Mouse (Mus musculus) heart, adult 2 months (tissue): ENCODE results near the gene Gsg1l.

Source experiments
- CTCF ChIP-seq: fragments of 200-600 bp; IDR thresholded peaks from 2 replicates; pipeline ENCODE4 v1.8.1; 2022; ENCODE audit warnings: antibody characterized with exemption, mild to moderate bottlenecking, moderate library complexity
- EP300 ChIP-seq: fragments of 200-500 bp; IDR thresholded peaks from 2 replicates; pipeline ENCODE4 v1.6.1; 2011; ENCODE audit warnings: low read depth, low read length, control low read depth; ENCODE audit not compliant: insufficient read depth

DNA sequence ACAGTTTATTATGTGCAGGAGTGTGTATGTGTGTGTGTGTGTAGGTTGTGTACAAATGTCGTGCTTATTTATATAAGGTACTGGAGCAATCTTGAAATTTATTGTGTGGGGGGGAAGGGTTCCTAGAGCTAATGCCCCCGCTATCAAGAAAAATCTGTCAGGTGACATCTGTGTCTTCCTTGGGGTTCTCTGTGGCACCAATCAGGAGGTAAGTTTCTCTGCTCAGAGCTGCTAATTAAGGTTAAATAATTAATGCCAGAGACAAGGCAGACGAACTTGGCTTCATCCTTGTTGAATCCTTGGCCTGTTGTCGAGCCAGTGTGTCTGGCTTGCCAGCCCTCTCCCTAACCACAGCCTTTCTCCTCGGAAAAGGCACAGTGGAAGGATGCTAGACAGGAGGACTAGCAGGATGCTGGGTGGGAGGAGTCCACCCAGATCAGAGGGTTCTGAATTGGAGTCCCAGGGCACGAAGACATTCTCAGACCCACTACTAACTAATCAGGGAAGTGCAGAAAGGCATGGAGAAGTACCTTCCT, 89.8 kb downstream of the Gsg1l start:
- TF ChIP-seq CTCF (no peak), EP300 (no peak)
